Mouse (Mus musculus): ENCODE data around the gene Gm10642. TPM values are rescaled to one million over a fixed set of nuclear protein-coding genes. Genes with fewer than 3 reads are reported as not detected.

Gene Gm10642
- total RNA-seq, 1 experiment = 0.13 TPM

- in situ Hi-C loops (cut with MboI; ENCODE audit: low sequenced_read_pairs in 2 of 2, unreplicated experiment in 2 of 2) = no loop called here
- Histone ChIP-seq H3K9ac (ENCODE audit: insufficient read depth, low read depth, low read length, poor library complexity, severe bottlenecking) (peak overlapping the region; percentile 79), H3K9me3 (ENCODE audit: control insufficient read depth, insufficient read depth, low read depth, low read length) (no peaks in the 10 kb centered on the region), H3K36me3 (ENCODE audit: control insufficient read depth, insufficient read depth, low read length, poor library complexity, severe bottlenecking) (no peaks in the 10 kb centered on the region), H3K27ac (ENCODE audit: insufficient read depth, low read depth, low read length, poor library complexity, severe bottlenecking) (peak overlapping the region; percentile 7; the same call in 1 of the 2 replicates), H3K4me1 (ENCODE audit: control insufficient read depth in 2 of 2, insufficient read depth in 2 of 2, low read length in 2 of 2, poor library complexity in 1 of 2) (0 out of 4 replicates have a peak, but pooled peaks cover 0 to 2% of the 10 kb centered on the region in 2 experiments), H3K4me3 (ENCODE audit: insufficient read depth in 1 of 2, low read depth in 1 of 2, low read length in 2 of 2, poor library complexity in 1 of 2, severe bottlenecking in 1 of 2) (peak overlapping the region; percentile 78 to 93)
- TF ChIP-seq HCFC1 (IDR thresholded peaks at IDR 0.05; ENCODE audit: borderline replicate concordance, insufficient read depth, low read length) (0 out of 2 replicates have a peak, but pooled peaks have one; percentile 17), ZC3H11A (IDR thresholded peaks at IDR 0.05; ENCODE audit: borderline replicate concordance, low read depth, low read length) (no peak)
- DNase-seq (ENCODE audit: low read depth, low spot score) = peak; percentile 29
Measured at GRCm38 (mm10) chr9:70679132-70680091, 23.4 kb downstream of the Gm10642 start.

- TF ChIP-seq HCFC1 (IDR thresholded peaks at IDR 0.05; ENCODE audit: borderline replicate concordance, insufficient read depth, low read length) (no peak), ZNF384 (IDR thresholded peaks at IDR 0.05; ENCODE audit: low read depth, low read length) (no peak), MAFK (IDR thresholded peaks at IDR 0.05; ENCODE audit: insufficient read depth, low read depth, low read length) (no peak), CHD2 (IDR thresholded peaks at IDR 0.05; ENCODE audit: low read depth, low read length) (no peak), ZC3H11A (IDR thresholded peaks at IDR 0.05; ENCODE audit: borderline replicate concordance, low read depth, low read length) (no peak)
- H3K9me3 ChIP-seq (ENCODE audit: control insufficient read depth, insufficient read depth, low read depth, low read length) = no peaks in the 10 kb centered on the region
- 0 out of 4 replicates have a peak, but pooled peaks cover 0 to 2% of the 10 kb centered on the region in 2 experiments for H3K4me1 ChIP-seq (ENCODE audit: control insufficient read depth in 2 of 2, insufficient read depth in 2 of 2, low read length in 2 of 2, poor library complexity in 1 of 2)
- no peak overlapping the region for H3K4me3 ChIP-seq (ENCODE audit: insufficient read depth in 1 of 2, low read depth in 1 of 2, low read length in 2 of 2, poor library complexity in 1 of 2, severe bottlenecking in 1 of 2)
- H3K27ac ChIP-seq (ENCODE audit: insufficient read depth, low read depth, low read length, poor library complexity, severe bottlenecking) = no peak overlapping the region
- in situ Hi-C loops (cut with MboI; ENCODE audit: low sequenced_read_pairs in 2 of 2, unreplicated experiment in 2 of 2) = no loop called here
- DNase-seq (ENCODE audit: low read depth, low spot score) = no peak
- no peak overlapping the region for H3K9ac ChIP-seq (ENCODE audit: insufficient read depth, low read depth, low read length, poor library complexity, severe bottlenecking)
- no peaks in the 10 kb centered on the region for H3K36me3 ChIP-seq (ENCODE audit: control insufficient read depth, insufficient read depth, low read length, poor library complexity, severe bottlenecking)
Measured at GRCm38 (mm10) chr9:70682202-70682601, 26.2 kb downstream of the Gm10642 start.

- in situ Hi-C loops (cut with MboI; ENCODE audit: low sequenced_read_pairs in 2 of 2, unreplicated experiment in 2 of 2) = no loop called here
- no peak overlapping the region for H3K4me3 ChIP-seq (ENCODE audit: insufficient read depth in 1 of 2, low read depth in 1 of 2, low read length in 2 of 2, poor library complexity in 1 of 2, severe bottlenecking in 1 of 2)
- H3K9ac ChIP-seq (ENCODE audit: insufficient read depth, low read depth, low read length, poor library complexity, severe bottlenecking) = no peak overlapping the region
- H3K27ac ChIP-seq (ENCODE audit: insufficient read depth, low read depth, low read length, poor library complexity, severe bottlenecking) = no peak overlapping the region
- no peaks in the 10 kb centered on the region for H3K4me1 ChIP-seq (ENCODE audit: control insufficient read depth in 2 of 2, insufficient read depth in 2 of 2, low read length in 2 of 2, poor library complexity in 1 of 2)
- H3K9me3 ChIP-seq (ENCODE audit: control insufficient read depth, insufficient read depth, low read depth, low read length) = no peaks in the 10 kb centered on the region
- H3K36me3 ChIP-seq (ENCODE audit: control insufficient read depth, insufficient read depth, low read length, poor library complexity, severe bottlenecking) = no peaks in the 10 kb centered on the region
- TF ChIP-seq MAFK (IDR thresholded peaks at IDR 0.05; ENCODE audit: insufficient read depth, low read depth, low read length) (no peak), CHD2 (IDR thresholded peaks at IDR 0.05; ENCODE audit: low read depth, low read length) (no peak), ZNF384 (IDR thresholded peaks at IDR 0.05; ENCODE audit: low read depth, low read length) (no peak), ZC3H11A (IDR thresholded peaks at IDR 0.05; ENCODE audit: borderline replicate concordance, low read depth, low read length) (no peak), HCFC1 (IDR thresholded peaks at IDR 0.05; ENCODE audit: borderline replicate concordance, insufficient read depth, low read length) (no peak)
- DNase-seq (ENCODE audit: low read depth, low spot score) = no peak
Measured at GRCm38 (mm10) chr9:70688301-70688968, 32.4 kb downstream of the Gm10642 start.

- no peaks in the 10 kb centered on the region for H3K36me3 ChIP-seq (ENCODE audit: control insufficient read depth, insufficient read depth, low read length, poor library complexity, severe bottlenecking)
- no peaks in the 10 kb centered on the region for H3K9me3 ChIP-seq (ENCODE audit: control insufficient read depth, insufficient read depth, low read depth, low read length)
- H3K27ac ChIP-seq (ENCODE audit: insufficient read depth, low read depth, low read length, poor library complexity, severe bottlenecking) = no peak overlapping the region
- no peaks in the 10 kb centered on the region for H3K4me1 ChIP-seq (ENCODE audit: control insufficient read depth in 2 of 2, insufficient read depth in 2 of 2, low read length in 2 of 2, poor library complexity in 1 of 2)
- H3K4me3 ChIP-seq (ENCODE audit: insufficient read depth in 1 of 2, low read depth in 1 of 2, low read length in 2 of 2, poor library complexity in 1 of 2, severe bottlenecking in 1 of 2) = no peak overlapping the region
- DNase-seq (ENCODE audit: low read depth, low spot score) = no peak
- TF ChIP-seq HCFC1 (IDR thresholded peaks at IDR 0.05; ENCODE audit: borderline replicate concordance, insufficient read depth, low read length) = no peak
- in situ Hi-C loops (cut with MboI; ENCODE audit: low sequenced_read_pairs in 2 of 2, unreplicated experiment in 2 of 2) = no loop called here
- no peak overlapping the region for H3K9ac ChIP-seq (ENCODE audit: insufficient read depth, low read depth, low read length, poor library complexity, severe bottlenecking)
Measured at GRCm38 (mm10) chr9:70689926-70690325, 33.9 kb downstream of the Gm10642 start.
